Mouse (Mus musculus) C2C12 (cell line): ENCODE data around the gene Ier5l. TPM values are rescaled to one million over a fixed set of nuclear protein-coding genes. Genes with fewer than 3 reads are reported as not detected.

ENCODE experiments used
- H3K27me3 ChIP-seq: one replicate; pipeline ENCODE4 v1.6.1; 2011; ENCODE audit not compliant: control insufficient read depth, insufficient read depth, insufficient read length
- H3K36me3 ChIP-seq: one replicate; pipeline ENCODE4 v1.6.1; 2011; ENCODE audit not compliant: control insufficient read depth, insufficient read depth
- H3K4me3 ChIP-seq: one replicate; pipeline ENCODE4 v1.5.1; 2011; ENCODE audit warnings: mild to moderate bottlenecking, control low read depth; ENCODE audit not compliant: poor library complexity, insufficient read depth, severe bottlenecking
- H3K79me2 ChIP-seq: one replicate; pipeline ENCODE4 v1.6.1; 2011; ENCODE audit not compliant: control insufficient read depth, insufficient read depth
- H3K79me3 ChIP-seq: one replicate; pipeline ENCODE4 v1.6.1; 2011; ENCODE audit warnings: low read depth, control low read depth
- H3ac ChIP-seq: one replicate; pipeline ENCODE3; 2011; ENCODE audit warnings: low read depth; ENCODE audit not compliant: control insufficient read depth, insufficient read length
- CEBPB ChIP-seq: IDR thresholded peaks from one replicate; pipeline ENCODE4 v1.6.1; 2011; ENCODE audit warnings: low read depth, mild to moderate bottlenecking, control low read depth, moderate library complexity
- CTCF ChIP-seq: IDR thresholded peaks from one replicate; pipeline ENCODE4 v1.5.1; 2011; ENCODE audit not compliant: control insufficient read depth, insufficient read depth, insufficient read length
- FOSL1 ChIP-seq: IDR thresholded peaks from one replicate; pipeline ENCODE4 v1.8.0; 2011; ENCODE audit warnings: mild to moderate bottlenecking, low read length; ENCODE audit not compliant: poor library complexity, insufficient read depth, severe bottlenecking
- MAX ChIP-seq: IDR thresholded peaks from one replicate; pipeline ENCODE4 v1.6.1; 2011; ENCODE audit warnings: mild to moderate bottlenecking, control low read depth
- MYOD1 ChIP-seq: IDR thresholded peaks from one replicate; pipeline ENCODE4 v1.6.1; 2011; ENCODE audit warnings: low read depth; ENCODE audit not compliant: control insufficient read depth, insufficient read length
- MYOG ChIP-seq: IDR thresholded peaks from one replicate; pipeline ENCODE4 v1.6.1; 2011; ENCODE audit not compliant: control insufficient read depth, insufficient read length; ENCODE audit errors: extremely low read depth
- USF1 ChIP-seq: IDR thresholded peaks from one replicate; pipeline ENCODE4 v1.6.1; 2011; ENCODE audit warnings: low read depth, mild to moderate bottlenecking, control low read depth, moderate library complexity
- polyA plus RNA-seq: library from polyadenylated mRNA; unstranded; fragments of >200 nt; fragmentation: generic; extraction: Trizol; gene quantifications from one replicate; pipeline ENCODE4 v1.2.1, GENCODE M21; 2012; ENCODE audit warnings: missing spikeins

Ier5l gene
- polyA plus RNA-seq, 1 experiment = 61.4 TPM

DNA sequence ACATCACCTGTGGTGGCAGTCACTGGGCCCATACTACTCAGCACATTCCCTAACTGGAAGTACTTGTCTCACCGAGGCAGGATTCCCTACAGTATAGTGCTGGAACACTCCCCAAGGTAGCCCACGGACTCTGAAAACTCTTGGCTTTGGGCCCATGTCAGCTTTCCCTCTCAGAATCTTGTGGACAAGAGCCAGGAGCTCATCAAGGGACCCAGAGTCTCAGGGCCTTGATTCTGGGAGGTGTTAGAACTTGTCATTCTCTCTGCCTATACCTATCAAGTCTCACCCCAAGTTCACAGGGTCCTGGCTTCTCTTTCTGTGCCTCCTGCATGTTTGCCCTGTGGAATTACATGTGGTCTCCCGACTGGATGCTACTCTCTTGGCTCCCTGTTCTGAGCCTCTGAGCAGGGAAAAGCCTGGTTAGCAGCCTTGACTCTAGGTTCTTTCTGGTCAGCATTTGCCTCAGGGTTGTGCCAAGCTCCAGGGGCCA is 33.8 kb downstream of the Ier5l start:
- H3K4me3 ChIP-seq = no peak overlapping the region
- H3K36me3 ChIP-seq = peaks cover 66% of the 10 kb centered on the region
- H3K79me2 ChIP-seq = peaks cover 27% of the 10 kb centered on the region
- TF ChIP-seq USF1 = no peak
- TF ChIP-seq MYOD1 = no peak
- no peak for TF ChIP-seq CEBPB
- no peak for TF ChIP-seq FOSL1
- peak overlapping the region; percentile 38 for H3ac ChIP-seq
- no peaks in the 10 kb centered on the region for H3K27me3 ChIP-seq
- peaks cover 8% of the 10 kb centered on the region for H3K79me3 ChIP-seq

GRCm38 (mm10) chr2:30439631-30440030 is 34.4 kb downstream of the Ier5l start:
- H3K4me3 ChIP-seq = no peak overlapping the region
- no peaks in the 10 kb centered on the region for H3K27me3 ChIP-seq
- H3ac ChIP-seq = no peak overlapping the region
- peaks cover 65% of the 10 kb centered on the region for H3K36me3 ChIP-seq
- TF ChIP-seq MYOG (no peak), MAX (no peak), CTCF (no peak), USF1 (no peak), FOSL1 (no peak), CEBPB (no peak), MYOD1 (no peak)
- peaks cover 8% of the 10 kb centered on the region for H3K79me3 ChIP-seq
- H3K79me2 ChIP-seq = peaks cover 21% of the 10 kb centered on the region

DNA sequence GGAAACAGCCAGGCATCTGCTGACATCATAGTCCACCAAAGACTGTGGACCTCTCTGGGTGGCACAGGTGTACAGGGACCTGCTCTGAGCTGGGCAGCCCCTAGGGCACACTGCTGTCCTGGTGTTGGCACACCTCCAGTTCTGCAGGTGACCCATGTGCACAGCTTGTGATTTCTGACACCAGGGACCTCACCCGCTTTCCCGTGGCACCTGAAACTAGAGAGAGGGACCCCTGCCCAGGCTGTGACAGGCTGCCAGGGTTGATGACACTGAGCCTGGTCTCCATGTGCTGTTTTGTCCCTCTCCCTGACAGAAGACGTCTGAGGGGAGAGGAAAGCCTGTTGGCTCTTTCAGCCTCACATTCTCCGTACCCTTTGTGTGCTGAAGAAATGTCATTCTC is 36.2 kb downstream of the Ier5l start:
- no peaks in the 10 kb centered on the region for H3K27me3 ChIP-seq
- no peak overlapping the region for H3K4me3 ChIP-seq
- H3ac ChIP-seq = no peak overlapping the region
- no peaks in the 10 kb centered on the region for H3K79me3 ChIP-seq
- H3K79me2 ChIP-seq = peaks cover 3% of the 10 kb centered on the region
- H3K36me3 ChIP-seq = peaks cover 65% of the 10 kb centered on the region
- TF ChIP-seq FOSL1 (no peak), CTCF (no peak), CEBPB (no peak)

DNA sequence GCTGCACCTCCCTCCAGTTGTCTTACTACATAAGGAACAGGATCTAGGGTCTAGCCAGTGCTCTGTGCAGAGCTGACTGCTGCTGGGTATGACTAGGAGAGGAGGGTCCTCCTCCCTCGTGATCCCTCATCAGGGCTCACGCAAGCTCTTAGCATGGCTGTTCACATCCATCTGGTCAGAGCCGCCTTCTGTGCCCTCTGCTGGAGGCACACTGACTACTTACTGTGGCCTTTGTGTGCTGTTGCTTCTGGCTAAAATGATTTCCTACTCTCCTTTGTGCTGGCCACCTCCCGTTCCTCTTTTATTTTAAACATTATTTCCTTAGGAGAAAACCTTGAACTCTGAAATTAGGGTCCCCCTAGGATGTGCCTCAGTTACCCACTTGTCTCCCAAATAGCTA is 37.2 kb downstream of the Ier5l start:
- TF ChIP-seq CEBPB (no peak), USF1 (no peak), MYOG (no peak)
- H3K79me2 ChIP-seq = no peaks in the 10 kb centered on the region
- peaks cover 66% of the 10 kb centered on the region for H3K36me3 ChIP-seq
- no peak overlapping the region for H3K4me3 ChIP-seq
- no peaks in the 10 kb centered on the region for H3K79me3 ChIP-seq
- H3ac ChIP-seq = no peak overlapping the region
- H3K27me3 ChIP-seq = no peaks in the 10 kb centered on the region

GRCm38 (mm10) chr2:30436156-30436545 is 37.9 kb downstream of the Ier5l start:
- H3K36me3 ChIP-seq = peaks cover 73% of the 10 kb centered on the region
- no peaks in the 10 kb centered on the region for H3K27me3 ChIP-seq
- TF ChIP-seq MAX (peak; percentile 10), MYOG (no peak), CTCF (peak; percentile 35)
- H3ac ChIP-seq = no peak overlapping the region
- no peaks in the 10 kb centered on the region for H3K79me3 ChIP-seq
- H3K4me3 ChIP-seq = no peak overlapping the region
- no peaks in the 10 kb centered on the region for H3K79me2 ChIP-seq

GRCm38 (mm10) chr2:30435326-30436155 is 38.5 kb downstream of the Ier5l start:
- no peak overlapping the region for H3K4me3 ChIP-seq
- H3K36me3 ChIP-seq = peaks cover 75% of the 10 kb centered on the region

More at GRCm38 (mm10) chr2:30435326-30436155, 38.5 kb downstream of the Ier5l start:
- Histone ChIP-seq H3K27me3 (no peaks in the 10 kb centered on the region), H3ac (no peak overlapping the region), H3K79me2 (no peaks in the 10 kb centered on the region), H3K79me3 (no peaks in the 10 kb centered on the region)
- TF ChIP-seq MYOD1 = no peak
- TF ChIP-seq MAX = peak; percentile 49
- TF ChIP-seq CTCF = peak; percentile 87
